Mouse (Mus musculus): ENCODE measurements around the gene Mtmr2. TPM values are rescaled to one million over a fixed set of nuclear protein-coding genes. Genes with fewer than 3 reads are reported as not detected.
A peak's percentile ranks its signal among the peaks of the same experiment; 100 is the strongest.

Gene Mtmr2
- total and polyA plus RNA-seq, 3 experiments, result 19.7 to 42.6 (median 34.7) TPM

- Histone ChIP-seq H3K36me3 (replicated peaks in 1 of 2; ENCODE audit: control insufficient read depth in 1 of 2, insufficient read depth in 1 of 2, low read length in 1 of 2) (peaks cover 0 to 30% of the 10 kb centered on the region in 2 experiments), H3K27ac (ENCODE audit: insufficient read depth, low read depth) (no peak overlapping the region), H3K4me2 (ENCODE audit: insufficient read depth, low read depth, poor library complexity, severe bottlenecking) (no peak overlapping the region), H3K27me3 (replicated peaks) (no peaks in the 10 kb centered on the region), H3K9me3 (replicated peaks; ENCODE audit: low read length) (no peaks in the 10 kb centered on the region), H3K79me2 (replicated peaks; ENCODE audit: control insufficient read depth, extremely low read depth, insufficient read depth, poor library complexity, severe bottlenecking) (0 out of 2 replicates have a peak, but pooled peaks cover 5% of the 10 kb centered on the region), H3K9ac (ENCODE audit: insufficient read depth, low read depth) (no peak overlapping the region), H3K4me3 (replicated peaks in 1 of 3; ENCODE audit: low read depth in 2 of 3, low read length in 2 of 3, poor library complexity in 1 of 3) (no peak overlapping the region), H3K4me1 (ENCODE audit: control insufficient read depth in 1 of 2, insufficient read depth in 2 of 2) (no peaks in the 10 kb centered on the region)
- in situ Hi-C loops (cut with MboI; ENCODE audit: low pct_ligation_motif_present, low pct_unique_long_range_greater_than_20kb, low sequenced_read_pairs), result no loop called here
- DNase-seq (ENCODE audit: extremely low read depth), result no peak
- TF ChIP-seq NELFE (IDR thresholded peaks at IDR 0.05; ENCODE audit: low read depth, low read length) (no peak), NRF1 (IDR thresholded peaks at IDR 0.05; ENCODE audit: low read depth, low read length) (no peak), ZC3H11A (IDR thresholded peaks at IDR 0.05; ENCODE audit: low read depth, low read length) (no peak), POLR2A (IDR thresholded peaks at IDR 0.05; ENCODE audit: low read depth, low read length) (no peak), POLR2AphosphoS2 (IDR thresholded peaks at IDR 0.05; ENCODE audit: low read depth, low read length) (no peak), SIN3A (IDR thresholded peaks at IDR 0.05; ENCODE audit: low read length) (no peak), USF2 (conservative IDR thresholded peaks at IDR 0.05; ENCODE audit: low read depth, low read length) (no peak), ETS1 (conservative IDR thresholded peaks at IDR 0.05; ENCODE audit: low read depth, low read length) (no peak), MEF2A (IDR thresholded peaks at IDR 0.05; ENCODE audit: borderline replicate concordance, low read depth, low read length) (no peak), CHD1 (IDR thresholded peaks at IDR 0.05; ENCODE audit: low read depth, low read length) (no peak), CHD2 (IDR thresholded peaks at IDR 0.05; ENCODE audit: low read length) (no peak), MXI1 (IDR thresholded peaks at IDR 0.05; ENCODE audit: low read depth, low read length) (no peak), MAFK (IDR thresholded peaks at IDR 0.05; ENCODE audit: insufficient replicate concordance, low read length) (no peak), ZMIZ1 (IDR thresholded peaks at IDR 0.05; ENCODE audit: low read depth, low read length) (no peak), ZNF384 (IDR thresholded peaks at IDR 0.05; ENCODE audit: low read depth, low read length) (no peak), ELF1 (IDR thresholded peaks at IDR 0.05; ENCODE audit: low read depth, low read length) (no peak), USF1 (IDR thresholded peaks at IDR 0.05; ENCODE audit: low read depth, low read length) (no peak), MAX (IDR thresholded peaks at IDR 0.05; ENCODE audit: low read length) (no peak), IRF4 (IDR thresholded peaks at IDR 0.05; ENCODE audit: low read depth, low read length) (no peak), KAT2A (IDR thresholded peaks at IDR 0.05; ENCODE audit: insufficient replicate concordance, low read length) (no peak)
- dilution Hi-C loops (cut with MboI; ENCODE audit: extremely low pct_ligation_motif_present, extremely low pct_unique_long_range_greater_than_20kb, low sequenced_read_pairs), result no loop called here
Measured at GRCm38 (mm10) chr9:13774732-13775131, 26.5 kb downstream of the Mtmr2 start.

- Histone ChIP-seq H3K4me2 (ENCODE audit: insufficient read depth, low read depth, poor library complexity, severe bottlenecking) (no peak overlapping the region), H3K36me3 (replicated peaks in 1 of 2; ENCODE audit: control insufficient read depth in 1 of 2, insufficient read depth in 1 of 2, low read length in 1 of 2) (peaks cover 11 to 57% of the 10 kb centered on the region in 2 experiments), H3K4me3 (replicated peaks in 1 of 3; ENCODE audit: low read depth in 2 of 3, low read length in 2 of 3, poor library complexity in 1 of 3) (no peak overlapping the region), H3K79me2 (replicated peaks; ENCODE audit: control insufficient read depth, extremely low read depth, insufficient read depth, poor library complexity, severe bottlenecking) (no peaks in the 10 kb centered on the region), H3K9ac (ENCODE audit: insufficient read depth, low read depth) (no peak overlapping the region), H3K27me3 (replicated peaks) (no peaks in the 10 kb centered on the region), H3K4me1 (ENCODE audit: control insufficient read depth in 1 of 2, insufficient read depth in 2 of 2) (no peaks in the 10 kb centered on the region), H3K9me3 (replicated peaks; ENCODE audit: low read length) (no peaks in the 10 kb centered on the region), H3K27ac (ENCODE audit: insufficient read depth, low read depth) (no peak overlapping the region)
- DNase-seq (ENCODE audit: extremely low read depth), result no peak
- 0 out of 2 replicates have a peak, but pooled peaks have one; percentile 63 for TF ChIP-seq MAFK (IDR thresholded peaks at IDR 0.05; ENCODE audit: insufficient replicate concordance, low read length)
- no peak for TF ChIP-seq ZMIZ1 (IDR thresholded peaks at IDR 0.05; ENCODE audit: low read depth, low read length)
- dilution Hi-C loops (cut with MboI; ENCODE audit: extremely low pct_ligation_motif_present, extremely low pct_unique_long_range_greater_than_20kb, low sequenced_read_pairs) (no loop called here), in situ Hi-C loops (cut with MboI; ENCODE audit: low pct_ligation_motif_present, low pct_unique_long_range_greater_than_20kb, low sequenced_read_pairs) (no loop called here)
Measured at GRCm38 (mm10) chr9:13781985-13782384, 33.8 kb downstream of the Mtmr2 start.

All from CH12.LX (cell line).